In the genomic region with DNA sequence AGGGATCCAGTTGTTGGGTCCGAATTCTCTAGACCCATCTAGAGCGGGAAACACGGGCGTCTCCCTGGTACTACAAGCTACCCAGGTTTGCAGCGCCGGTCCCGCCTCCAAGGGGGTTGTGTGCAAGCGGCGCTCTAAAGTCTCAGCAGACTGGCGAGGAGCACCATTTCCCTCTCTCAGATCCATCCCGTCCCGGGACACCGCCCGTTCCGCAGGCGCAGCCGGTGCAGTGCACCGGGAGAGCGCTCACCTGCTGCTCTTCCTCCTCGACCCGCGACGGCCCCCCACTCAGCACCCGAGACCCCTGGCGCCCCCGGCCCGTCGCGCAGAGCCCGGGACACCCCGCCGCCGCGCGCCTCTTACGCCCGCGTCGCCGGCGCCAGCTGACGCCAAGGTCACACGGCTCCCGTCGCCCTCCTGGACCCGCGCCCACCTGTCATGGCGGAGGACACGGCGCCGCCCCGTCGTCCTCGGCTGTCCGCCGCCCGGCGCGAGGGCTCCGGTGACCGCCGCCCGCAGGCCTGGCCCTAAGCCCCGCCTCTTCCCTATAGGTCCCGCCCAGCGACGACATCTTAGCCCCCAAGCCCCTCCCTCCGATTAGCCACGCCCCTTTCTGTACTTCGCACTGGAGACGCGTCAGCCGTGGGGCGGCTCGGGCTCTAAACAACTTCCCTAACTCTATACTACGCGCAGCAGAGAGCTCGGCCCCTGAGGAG, we compare ENCODE assay signal across 8 mouse cellular contexts. TPM values are rescaled to one million over a fixed set of nuclear protein-coding genes. Genes with fewer than 3 reads are reported as not detected.
A peak's percentile ranks its signal among the peaks of the same experiment; 100 is the strongest.
DNase-seq lines count a peak whose midpoint lies in the region; ATAC-seq and TF ChIP-seq lines count a peak whose summit lies in the region.

TSS of gene Card19 (minus strand) at position 534 of the 716 bp plus-strand sequence.

- H3K4me3 ChIP-seq in embryonic facial prominence, embryonic 13.5 days = peak within 1 kb of the TSS; percentile 64
- peak within 1 kb of the TSS; percentile 67 for H3K4me3 ChIP-seq in kidney, adult 2 months (ENCODE audit: insufficient read depth, low read depth, low read length)
- H3K4me3 ChIP-seq in limb, embryonic 12.5 days (replicated peaks) = peak within 1 kb of the TSS; percentile 84
- H3K4me3 ChIP-seq in midbrain, embryonic 15.5 days = peak within 1 kb of the TSS; percentile 55
- peak within 1 kb of the TSS; percentile 66 for H3K4me3 ChIP-seq in spleen, adult 2 months (ENCODE audit: extremely low read depth, insufficient read depth, insufficient read length)

- H3K4me1 ChIP-seq in embryonic facial prominence, embryonic 13.5 days = peaks cover 54% of the 10 kb centered on the region
- peaks cover 12% of the 10 kb centered on the region; the same call in 1 of the 2 replicates for H3K4me1 ChIP-seq in kidney, adult 2 months (ENCODE audit: control insufficient read depth, insufficient read depth, low read length)
- H3K4me1 ChIP-seq in limb, embryonic 12.5 days (replicated peaks) = peaks cover 39% of the 10 kb centered on the region
- peaks cover 39% of the 10 kb centered on the region for H3K4me1 ChIP-seq in midbrain, embryonic 15.5 days
- H3K4me1 ChIP-seq in spleen, adult 2 months (ENCODE audit: control insufficient read depth, insufficient read depth, insufficient read length) = peaks cover 24% of the 10 kb centered on the region

- peak within 1 kb of the TSS; percentile 78 for H3K9ac ChIP-seq in embryonic facial prominence, embryonic 13.5 days
- H3K9ac ChIP-seq in limb, embryonic 12.5 days (replicated peaks) = peak within 1 kb of the TSS; percentile 83
- H3K9ac ChIP-seq in midbrain, embryonic 15.5 days = peak within 1 kb of the TSS; percentile 59

- peak within 1 kb of the TSS; percentile 78 for H3K27ac ChIP-seq in embryonic facial prominence, embryonic 13.5 days
- H3K27ac ChIP-seq in kidney, adult 2 months (ENCODE audit: insufficient read depth, low read depth, low read length) = peak within 1 kb of the TSS; percentile 91
- peak within 1 kb of the TSS; percentile 64 for H3K27ac ChIP-seq in limb, embryonic 12.5 days
- no peak within 1 kb of the TSS for H3K27ac ChIP-seq in midbrain, embryonic 15.5 days
- H3K27ac ChIP-seq in spleen, adult 2 months (ENCODE audit: insufficient read depth, low read length) = peak within 1 kb of the TSS; percentile 94

- DNase-seq in 3134 (ENCODE audit: extremely low read depth, insufficient read length, low spot score) = peak; percentile 91
- peak; percentile 98 for DNase-seq in adrenal gland, postnatal 36 days
- peak; percentile 98 to 99 for DNase-seq in heart, adult 18-20 months
- DNase-seq in kidney, adult 2 months = peak; percentile 98
- DNase-seq in spleen, adult 2 months (ENCODE audit: low read depth in 1 of 2, low spot score in 2 of 2) = peak; percentile 93 to 99

- no peaks in the 10 kb centered on the region for H3K9me3 ChIP-seq in embryonic facial prominence, embryonic 13.5 days
- H3K9me3 ChIP-seq in limb, embryonic 12.5 days = no peaks in the 10 kb centered on the region
- no peaks in the 10 kb centered on the region for H3K9me3 ChIP-seq in midbrain, embryonic 15.5 days

- no peak for TF ChIP-seq CTCF in kidney, adult 2 months (conservative IDR thresholded peaks at IDR 0.05; ENCODE audit: insufficient read depth, insufficient read length, low read depth, low read length)
- no peak for TF ChIP-seq CTCF in spleen, adult 2 months (IDR thresholded peaks at IDR 0.05; ENCODE audit: extremely low read depth, insufficient read depth, insufficient read length, insufficient replicate concordance)

- peak; percentile 46 for TF ChIP-seq POLR2A in kidney, adult 2 months (IDR thresholded peaks at IDR 0.05; ENCODE audit: low read depth, low read length)
- TF ChIP-seq POLR2A in spleen, adult 2 months (IDR thresholded peaks at IDR 0.05; ENCODE audit: low read depth, low read length) = peak; percentile 69

- ATAC-seq in embryonic facial prominence, embryonic 13.5 days (ENCODE audit: insufficient number of reproducible peaks, insufficient read depth, low FRiP score, low TSS enrichment, low read depth) = peak; percentile 88
- peak; percentile 93 for ATAC-seq in limb, embryonic 12.5 days (ENCODE audit: insufficient number of reproducible peaks, insufficient read depth, low FRiP score, low TSS enrichment, low read depth)
- peak; percentile 82 for ATAC-seq in midbrain, embryonic 15.5 days (replicated peaks)

- H3K4me2 ChIP-seq in embryonic facial prominence, embryonic 13.5 days = peak within 1 kb of the TSS; percentile 78
- peak within 1 kb of the TSS; percentile 76 for H3K4me2 ChIP-seq in limb, embryonic 12.5 days
- peak within 1 kb of the TSS; percentile 78 for H3K4me2 ChIP-seq in midbrain, embryonic 15.5 days

- no peaks in the 10 kb centered on the region for H3K36me3 ChIP-seq in embryonic facial prominence, embryonic 13.5 days
- H3K36me3 ChIP-seq in kidney, adult 2 months (ENCODE audit: control insufficient read depth, insufficient read depth, low read length) = no peaks in the 10 kb centered on the region
- H3K36me3 ChIP-seq in limb, embryonic 12.5 days = no peaks in the 10 kb centered on the region
- H3K36me3 ChIP-seq in midbrain, embryonic 15.5 days (replicated peaks) = no peaks in the 10 kb centered on the region
- no peaks in the 10 kb centered on the region for H3K36me3 ChIP-seq in spleen, adult 2 months (ENCODE audit: control insufficient read depth, insufficient read depth, low read length)

- under 1% methylated on average over 78 of the region's 78 CpGs for WGBS in embryonic facial prominence, embryonic 13.5 days
- under 1% methylated on average over 78 of the region's 78 CpGs for WGBS in kidney, adult 2 months
- under 1% methylated on average over 78 of the region's 78 CpGs for WGBS in limb, embryonic 12.5 days
- WGBS in midbrain, embryonic 15.5 days = 0% methylated on average over 70 of the region's 78 CpGs
- under 1% methylated on average over 75 of the region's 78 CpGs for WGBS in spleen, adult 2 months

- 0 out of 2 replicates have a peak, but pooled peaks cover 3% of the 10 kb centered on the region for H3K27me3 ChIP-seq in embryonic facial prominence, embryonic 13.5 days
- no peaks in the 10 kb centered on the region for H3K27me3 ChIP-seq in kidney, adult 2 months (replicated peaks; ENCODE audit: control insufficient read depth, insufficient read depth, low read length)
- H3K27me3 ChIP-seq in limb, embryonic 12.5 days = no peaks in the 10 kb centered on the region
- H3K27me3 ChIP-seq in midbrain, embryonic 15.5 days (replicated peaks) = peaks cover 12% of the 10 kb centered on the region
- no peaks in the 10 kb centered on the region for H3K27me3 ChIP-seq in spleen, adult 2 months (ENCODE audit: control insufficient read depth, insufficient read depth, low read length)

RNA-seq across cellular contexts. Expression of gene Card19, which starts in this region (rescaled TPM):
- 10 to 100 TPM; 70.5 to 73.8 TPM for total RNA-seq in adrenal gland, postnatal 36 days (2021)
- polyA plus RNA-seq in embryonic facial prominence, embryonic 13.5 days (2015; fragmentation: Nextera tagmentation; extraction: Ambion mirVana) = 65.2 and 66.4 TPM in 2 replicates
- 100 to 1,000 TPM; 145 to 150 TPM for total RNA-seq in heart, adult 18-20 months (2021)
- polyA plus RNA-seq in kidney, adult 2 months (2012; rRNA removed) = 108 and 124 TPM in 2 replicates
- polyA plus RNA-seq in limb, embryonic 12.5 days (2016; fragmentation: Nextera tagmentation; extraction: Ambion mirVana) = 43.5 and 45.2 TPM in 2 replicates
- polyA plus RNA-seq in midbrain, embryonic 15.5 days (2015; fragmentation: Nextera tagmentation; extraction: Ambion mirVana) = 25.1 and 29.3 TPM in 2 replicates
- polyA plus RNA-seq in spleen, adult 2 months (2012; rRNA removed) = 79.4 and 106 TPM in 2 replicates
